Mouse (Mus musculus): ENCODE measurements around the gene Fam107b.

DNA sequence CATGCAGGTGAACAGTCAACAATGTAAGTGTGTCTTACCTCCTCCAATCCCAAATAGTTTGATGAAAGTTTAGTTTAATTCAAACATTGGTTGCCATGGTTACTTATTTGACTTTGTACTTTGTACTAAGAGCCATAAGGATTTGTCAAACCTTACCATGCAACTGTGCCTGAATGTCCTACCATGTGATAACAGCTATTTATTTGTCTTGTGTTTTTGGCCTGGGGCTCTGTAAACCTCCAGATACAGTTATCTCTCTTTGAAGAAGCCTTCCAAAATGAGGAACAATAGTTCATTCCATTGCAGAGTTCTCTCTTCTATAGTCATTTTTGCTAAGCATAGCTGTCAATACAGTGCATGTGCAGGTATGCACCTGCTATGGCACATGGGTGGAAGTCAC is 72.7 kb downstream of the Fam107b start:
- TF ChIP-seq CTCF (IDR thresholded peaks at IDR 0.05; ENCODE audit: insufficient read depth, low read length) (no peak), POLR2A (IDR thresholded peaks at IDR 0.05; ENCODE audit: borderline replicate concordance, extremely low read depth, low read depth, low read length) (no peak)

Data from lung, adult 2 months (tissue).